Mouse (Mus musculus) frontal cortex, adult 2 months (tissue): ENCODE results near the gene Gucy1b1. TPM values are rescaled to one million over a fixed set of nuclear protein-coding genes. Genes with fewer than 3 reads are reported as not detected.

Experiments used
- polyA plus RNA-seq: library from polyadenylated mRNA; depleted of rRNA; stranded (reverse); fragments of >200 nt; gene quantifications from 2 replicates; pipeline ENCODE4 v1.2.3, GENCODE M21; 2012; rRNA removed

Gene Gucy1b1
- polyA plus RNA-seq, 1 experiment: 141 TPM

Other genes with a start within 250 kb of the Gucy1b1 start
- 28.6 and 32.6 TPM in 2 replicates for gene Ctso, start 142.1 kb downstream of the Gucy1b1 start, polyA plus RNA-seq
- gene Tdo2, start 98.5 kb downstream of the Gucy1b1 start, polyA plus RNA-seq: 0.38 and 1.1 TPM in 2 replicates
- not detected in 2 replicates for gene Asic5, start 92.4 kb downstream of the Gucy1b1 start, polyA plus RNA-seq
- 50.8 and 52.8 TPM in 2 replicates for gene Gucy1a1, start 71.1 kb upstream of the Gucy1b1 start, polyA plus RNA-seq